Mouse (Mus musculus) liver, embryonic 14.5 days (tissue): ENCODE data around the gene Haspin. TPM values are rescaled to one million over a fixed set of nuclear protein-coding genes. Genes with fewer than 3 reads are reported as not detected.
"Not testable (repeated sequence)": the region's sequence is repeated elsewhere in the genome, so short reads cannot be mapped to it uniquely, and the experiment has no call there.

Experiments
- ATAC-seq: fragments of 200-750 bp; cut with Nextera tagmentation; 2 replicates; pipeline ENCODE4 v1.8.0; 2017; ENCODE audit warnings: moderate number of reproducible peaks, mild to moderate bottlenecking, moderate library complexity; ENCODE audit not compliant: insufficient read depth
- DNase-seq, 3 experiments: peaks; one replicate each; pipeline ENCODE4 v3.0.0-alpha.2; 2012 to 2013; ENCODE audit warnings: low read depth in 3 of 3, low spot score in 3 of 3
- H3K27ac ChIP-seq: fragments of 300-500 bp; sonication (generic); 2 replicates; pipeline ENCODE4 v1.5.1; 2014; ENCODE audit warnings: moderate library complexity, mild to moderate bottlenecking, control low read depth, inconsistent platforms
- H3K27me3 ChIP-seq: fragments of 300-500 bp; sonication (generic); 2 replicates; pipeline ENCODE4 v1.6.1; 2014; ENCODE audit warnings: mild to moderate bottlenecking, low read length, moderate library complexity; ENCODE audit not compliant: control insufficient read depth, insufficient read depth
- H3K36me3 ChIP-seq: fragments of 300-500 bp; sonication (generic); replicated peaks from 2 replicates; pipeline ENCODE4 v1.6.1; 2014; ENCODE audit warnings: low read depth; ENCODE audit not compliant: control insufficient read depth, insufficient read depth
- H3K4me1 ChIP-seq, 2 experiments: fragments of 200-500 bp in 1 of 2; fragments of 300-500 bp in 1 of 2; sonication (generic) in 1 of 2; replicated peaks; 2 replicates each; pipeline ENCODE4 v1.6.1; 2012 to 2014; ENCODE audit warnings: antibody characterized with exemption in 1 of 2, inconsistent platforms in 1 of 2, low read length in 1 of 2; ENCODE audit not compliant: control insufficient read depth in 2 of 2, insufficient read depth in 2 of 2
- H3K4me2 ChIP-seq: fragments of 300-500 bp; sonication (generic); 2 replicates; pipeline ENCODE4 v1.6.1; 2014; ENCODE audit warnings: low read depth, mild to moderate bottlenecking, control low read depth, moderate library complexity
- H3K4me3 ChIP-seq, 2 experiments: fragments of 200-500 bp in 1 of 2; fragments of 300-500 bp in 1 of 2; sonication (generic) in 1 of 2; 2 replicates each; pipeline ENCODE4 v1.5.1; 2012 to 2014; ENCODE audit warnings: low read depth in 2 of 2, low read length in 2 of 2, mild to moderate bottlenecking in 2 of 2, control low read depth in 1 of 2, inconsistent platforms in 1 of 2, moderate library complexity in 1 of 2; ENCODE audit not compliant: insufficient read depth in 1 of 2
- H3K9ac ChIP-seq: fragments of 300-500 bp; sonication (generic); replicated peaks from 2 replicates; pipeline ENCODE4 v1.6.1; 2014; ENCODE audit warnings: mild to moderate bottlenecking, control low read depth, moderate library complexity
- H3K9me3 ChIP-seq: fragments of 300-500 bp; sonication (generic); 2 replicates; pipeline ENCODE4 v1.6.1; 2016; ENCODE audit warnings: low read length, mixed read lengths; ENCODE audit not compliant: control insufficient read depth
- CTCF ChIP-seq: IDR thresholded peaks from 2 replicates; pipeline ENCODE4 v1.5.1; 2016; ENCODE audit warnings: antibody characterized with exemption, low read depth, control low read depth
- EP300 ChIP-seq: IDR thresholded peaks from 2 replicates; pipeline ENCODE4 v1.6.1; 2016; ENCODE audit warnings: antibody characterized with exemption, low read depth
- WGBS: fragments of 180-500 bp; shearing (Covaris S2); extraction: QIAGEN DNeasy Blood & Tissue Kit; methylation state at CpG from one replicate; pipeline ENCODE4 v1.1.7; 2014; ENCODE audit not compliant: insufficient replicate concordance; 5-methylcytosine and 5-hydroxymethylcytosine counted together
- polyA plus RNA-seq, 2 experiments: library from polyadenylated mRNA; depleted of rRNA in 1 of 2; stranded (reverse) in 1 of 2; unstranded in 1 of 2; fragments of >200 nt; fragmentation: Nextera tagmentation in 1 of 2; extraction: Ambion mirVana in 1 of 2; gene quantifications; 2 replicates each; pipeline versions ENCODE4 v1.2.1 to v1.2.3; 2012 to 2014

Haspin gene
- polyA plus RNA-seq, 2 experiments = 5.7 to 10.5 TPM

DNA sequence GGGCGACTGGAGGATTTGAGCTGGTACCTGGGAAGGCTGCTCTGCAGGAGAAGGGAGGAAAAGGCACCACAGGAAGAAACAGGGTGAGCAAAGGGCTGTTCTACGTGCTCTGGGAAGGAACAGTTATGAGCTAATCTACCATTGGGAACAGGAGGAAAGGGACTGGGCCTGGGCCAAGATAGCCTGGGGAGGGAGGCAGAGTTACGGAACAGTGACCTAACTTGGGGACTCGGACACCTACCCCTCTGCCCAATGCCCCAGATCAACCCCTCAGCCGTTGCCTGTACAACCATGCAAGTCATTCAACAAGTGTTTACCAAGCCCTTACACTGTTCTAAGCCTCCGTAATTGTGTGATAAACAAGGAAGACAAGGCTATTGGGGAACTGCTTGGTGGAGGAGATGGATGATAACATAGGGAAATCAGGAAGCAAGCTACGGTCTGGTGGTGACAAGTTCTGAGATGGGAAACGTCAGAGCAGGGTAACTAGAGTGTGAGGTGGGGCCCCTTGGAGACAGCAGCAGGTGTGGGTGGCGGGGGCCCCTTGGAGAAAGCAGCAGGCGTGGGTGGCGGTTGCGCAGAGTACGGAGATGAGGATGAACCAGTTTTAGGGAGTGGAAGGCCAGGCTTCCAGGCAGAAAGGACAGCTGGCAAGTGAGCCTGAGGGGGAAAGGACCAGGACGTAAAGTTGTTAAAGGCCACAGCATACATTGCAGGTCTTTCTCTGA lies 29.0 kb downstream of the Haspin start:
- H3K9ac ChIP-seq = no peak overlapping the region
- WGBS = 45% methylated on average over 14 of the region's 14 CpGs
- DNase-seq (no peak), ATAC-seq (no peak)
- no peaks in the 10 kb centered on the region for H3K9me3 ChIP-seq
- H3K4me2 ChIP-seq = no peak overlapping the region
- peaks cover 0 to 13% of the 10 kb centered on the region in 2 experiments; a peak in 2 of 4 replicates for H3K4me1 ChIP-seq
- TF ChIP-seq CTCF = no peak
- TF ChIP-seq EP300 = no peak
- no peaks in the 10 kb centered on the region for H3K36me3 ChIP-seq
- no peaks in the 10 kb centered on the region for H3K27me3 ChIP-seq
- no peak overlapping the region for H3K27ac ChIP-seq
- no peak overlapping the region for H3K4me3 ChIP-seq

- no peak overlapping the region for H3K4me2 ChIP-seq
- H3K27ac ChIP-seq = no peak overlapping the region
- ATAC-seq = no peak; the same call in 1 of the 2 replicates
- no peaks in the 10 kb centered on the region for H3K36me3 ChIP-seq
- no peak for TF ChIP-seq EP300
- no peak for TF ChIP-seq CTCF
- no peaks in the 10 kb centered on the region for H3K27me3 ChIP-seq
- no peaks in the 10 kb centered on the region for H3K9me3 ChIP-seq
- H3K9ac ChIP-seq = no peak overlapping the region
- H3K4me1 ChIP-seq = peaks cover 0 to 13% of the 10 kb centered on the region in 2 experiments; a peak in 2 of 4 replicates
- DNase-seq = no peak
- no peak overlapping the region for H3K4me3 ChIP-seq
- whole genome bisulfite sequencing = 45% methylated on average over 5 of the region's 5 CpGs
Measured at GRCm38 (mm10) chr11:73108195-73108897, 29.7 kb downstream of the Haspin start.

GRCm38 (mm10) chr11:73107358-73107757 lies 30.7 kb downstream of the Haspin start:
- peak; percentile 35 for TF ChIP-seq CTCF
- H3K4me1 ChIP-seq = peaks cover 0 to 13% of the 10 kb centered on the region in 2 experiments; a peak in 2 of 4 replicates
- not testable (repeated sequence) for H3K4me3 ChIP-seq, DNase-seq, H3K27me3 ChIP-seq, H3K4me2 ChIP-seq, H3K36me3 ChIP-seq, H3K9ac ChIP-seq, H3K9me3 ChIP-seq, H3K27ac ChIP-seq, ATAC-seq
- WGBS = 34% methylated on average over 3 of the region's 3 CpGs

GRCm38 (mm10) chr11:73105246-73105645 lies 32.8 kb downstream of the Haspin start:
- no peak overlapping the region for H3K9ac ChIP-seq
- no peak overlapping the region for H3K4me3 ChIP-seq
- H3K9me3 ChIP-seq = no peaks in the 10 kb centered on the region
- DNase-seq = no peak
- 11% methylated on average over 3 of the region's 3 CpGs for WGBS
- H3K4me1 ChIP-seq = peaks cover 0 to 13% of the 10 kb centered on the region in 2 experiments; a peak in 2 of 4 replicates
- no peaks in the 10 kb centered on the region for H3K36me3 ChIP-seq
- no peaks in the 10 kb centered on the region for H3K27me3 ChIP-seq
- TF ChIP-seq CTCF = no peak
- TF ChIP-seq EP300 = no peak
- H3K4me2 ChIP-seq = no peak overlapping the region
- H3K27ac ChIP-seq = no peak overlapping the region
- no peak for ATAC-seq

DNA sequence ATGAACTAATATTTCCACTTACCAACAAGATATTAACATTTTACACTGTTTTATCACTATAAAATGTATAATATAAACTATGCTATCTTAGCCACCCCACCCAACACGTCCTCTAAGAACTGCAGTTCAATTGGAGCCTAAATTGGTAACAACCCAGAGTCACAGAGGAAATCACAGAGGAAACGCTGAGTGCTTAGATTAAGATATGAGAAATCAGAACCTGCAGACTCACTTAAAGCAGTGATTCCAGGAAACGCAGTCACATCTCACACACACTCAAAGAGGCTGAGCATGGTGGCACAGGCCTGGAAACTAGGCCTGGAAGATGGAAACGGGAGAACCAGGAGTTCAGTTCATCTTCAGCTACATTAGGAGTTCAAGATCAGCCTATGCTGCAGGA lies 36.8 kb downstream of the Haspin start:
- no peak overlapping the region for H3K4me3 ChIP-seq
- TF ChIP-seq EP300 = no peak
- TF ChIP-seq CTCF = no peak
- no peak overlapping the region for H3K27ac ChIP-seq
- H3K4me2 ChIP-seq = no peak overlapping the region
- 26% methylated on average over 4 of the region's 4 CpGs for WGBS
- no peak overlapping the region for H3K9ac ChIP-seq
- no peaks in the 10 kb centered on the region for H3K9me3 ChIP-seq
- H3K4me1 ChIP-seq = no peaks in the 10 kb centered on the region
- no peaks in the 10 kb centered on the region for H3K27me3 ChIP-seq
- ATAC-seq = no peak
- DNase-seq = no peak
- no peaks in the 10 kb centered on the region for H3K36me3 ChIP-seq
